Mouse (Mus musculus): Measurements from ENCODE around the gene Zfp704. TPM values are rescaled to one million over a fixed set of nuclear protein-coding genes. Genes with fewer than 3 reads are reported as not detected.

Gene Zfp704
- total and polyA plus RNA-seq, 3 experiments: under 0.01 TPM; not detected in 2

DNA sequence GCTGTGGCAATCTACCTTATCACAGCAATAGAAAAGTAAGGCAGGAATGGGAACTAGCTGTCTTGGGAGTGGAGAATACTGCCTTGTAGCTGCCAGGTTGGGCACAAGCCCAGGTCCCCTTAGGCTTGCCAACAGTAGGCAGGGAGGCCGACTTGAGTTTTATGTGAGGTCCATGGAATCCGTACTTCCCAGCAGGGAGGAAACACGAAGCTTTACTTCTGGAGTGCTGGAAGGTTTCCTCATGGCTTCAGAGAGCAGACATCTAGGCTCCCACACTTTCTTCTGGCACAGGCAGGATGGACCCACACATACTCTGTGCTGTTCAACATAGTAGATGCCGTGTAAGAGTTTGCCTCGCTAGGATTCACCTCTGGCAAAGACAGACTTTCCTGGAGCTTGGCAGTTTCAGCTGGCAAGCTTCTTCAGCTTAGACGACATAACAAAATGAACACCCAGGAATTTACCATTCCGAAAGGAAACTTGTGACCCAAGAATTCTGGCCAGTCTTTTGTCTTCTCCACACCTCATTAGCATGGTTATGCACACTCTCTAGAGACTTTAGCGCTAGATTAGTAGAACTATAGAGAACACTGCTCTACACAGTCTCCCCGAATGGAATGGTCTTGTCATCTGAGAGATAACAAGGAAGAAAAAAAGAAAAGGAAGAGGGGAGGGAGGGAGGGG is 79.6 kb downstream of the Zfp704 start:
- DNase-seq (ENCODE audit: low read depth, low spot score): no peak
- H3K9me3 ChIP-seq (replicated peaks; ENCODE audit: insufficient read depth, low read length): no peaks in the 10 kb centered on the region
- no peaks in the 10 kb centered on the region for H3K36me3 ChIP-seq (ENCODE audit: control insufficient read depth in 1 of 2, insufficient read depth in 2 of 2, low read length in 2 of 2)
- H3K27me3 ChIP-seq (ENCODE audit: control insufficient read depth in 1 of 2, insufficient read depth in 2 of 2, low read length in 2 of 2): no peaks in the 10 kb centered on the region
- no peak overlapping the region for H3K4me3 ChIP-seq (ENCODE audit: control insufficient read depth in 1 of 2, insufficient read depth in 1 of 2, low read depth in 2 of 2, low read length in 2 of 2)
- H3K9ac ChIP-seq (ENCODE audit: control insufficient read depth, low read depth, low read length, poor library complexity, severe bottlenecking): no peak overlapping the region
- H3K79me2 ChIP-seq (ENCODE audit: control insufficient read depth, insufficient read depth, low read length, poor library complexity): no peaks in the 10 kb centered on the region
- TF ChIP-seq SIN3A (IDR thresholded peaks at IDR 0.05; ENCODE audit: low read length) (no peak), BHLHE40 (IDR thresholded peaks at IDR 0.05; ENCODE audit: borderline replicate concordance, low read depth, low read length) (no peak), TAL1 (IDR thresholded peaks at IDR 0.05; ENCODE audit: low read length) (no peak), CHD1 (IDR thresholded peaks at IDR 0.05; ENCODE audit: low read depth, low read length) (no peak), MAX (IDR thresholded peaks at IDR 0.05; ENCODE audit: low read length) (no peak), GATA1 (IDR thresholded peaks at IDR 0.05; ENCODE audit: low read depth, low read length) (no peak), EP300 (IDR thresholded peaks at IDR 0.05; ENCODE audit: low read depth in 1 of 2, low read length in 2 of 2) (no peak)
- no peaks in the 10 kb centered on the region for H3K4me1 ChIP-seq (ENCODE audit: control insufficient read depth in 1 of 2, insufficient read depth in 2 of 2, low read length in 2 of 2)
- H3K27ac ChIP-seq (ENCODE audit: control insufficient read depth, low read depth, low read length): no peak overlapping the region

DNA sequence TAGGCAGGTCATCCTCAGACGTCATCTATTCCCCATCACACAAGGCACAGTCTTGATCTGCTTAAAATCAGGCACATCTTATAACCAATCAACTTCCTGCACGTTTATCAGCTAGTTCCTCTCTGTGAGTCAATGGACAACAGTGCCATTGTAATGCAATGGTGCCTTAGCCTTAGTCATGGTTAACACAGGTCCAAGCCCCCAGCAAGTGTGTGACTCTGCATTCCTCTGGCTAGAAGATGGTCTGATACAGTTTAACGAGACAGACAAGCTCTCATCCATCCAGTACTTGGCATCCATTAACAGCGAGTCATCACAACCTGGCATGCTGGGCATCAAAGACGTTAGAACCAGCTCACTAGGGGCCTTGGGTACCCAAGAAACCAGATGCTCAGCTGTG is 85.5 kb downstream of the Zfp704 start:
- no peak overlapping the region for H3K4me3 ChIP-seq (ENCODE audit: control insufficient read depth in 1 of 2, insufficient read depth in 1 of 2, low read depth in 2 of 2, low read length in 2 of 2)
- H3K9me3 ChIP-seq (replicated peaks; ENCODE audit: insufficient read depth, low read length): no peaks in the 10 kb centered on the region
- no peak overlapping the region for H3K27ac ChIP-seq (ENCODE audit: control insufficient read depth, low read depth, low read length)
- no peaks in the 10 kb centered on the region for H3K27me3 ChIP-seq (ENCODE audit: control insufficient read depth in 1 of 2, insufficient read depth in 2 of 2, low read length in 2 of 2)
- TF ChIP-seq SIN3A (IDR thresholded peaks at IDR 0.05; ENCODE audit: low read length) (no peak), ZNF384 (IDR thresholded peaks at IDR 0.05; ENCODE audit: low read depth, low read length) (no peak), MAX (IDR thresholded peaks at IDR 0.05; ENCODE audit: low read length) (no peak), EP300 (IDR thresholded peaks at IDR 0.05; ENCODE audit: low read depth in 1 of 2, low read length in 2 of 2) (no peak), ELF1 (IDR thresholded peaks at IDR 0.05; ENCODE audit: low read depth, low read length) (no peak), TAL1 (IDR thresholded peaks at IDR 0.05; ENCODE audit: low read length) (no peak), GATA1 (IDR thresholded peaks at IDR 0.05; ENCODE audit: low read depth, low read length) (no peak)
- no peaks in the 10 kb centered on the region for H3K36me3 ChIP-seq (ENCODE audit: control insufficient read depth in 1 of 2, insufficient read depth in 2 of 2, low read length in 2 of 2)
- H3K4me1 ChIP-seq (ENCODE audit: control insufficient read depth in 1 of 2, insufficient read depth in 2 of 2, low read length in 2 of 2): no peaks in the 10 kb centered on the region
- H3K79me2 ChIP-seq (ENCODE audit: control insufficient read depth, insufficient read depth, low read length, poor library complexity): no peaks in the 10 kb centered on the region
- DNase-seq (ENCODE audit: low read depth, low spot score): no peak
- H3K9ac ChIP-seq (ENCODE audit: control insufficient read depth, low read depth, low read length, poor library complexity, severe bottlenecking): no peak overlapping the region

DNA sequence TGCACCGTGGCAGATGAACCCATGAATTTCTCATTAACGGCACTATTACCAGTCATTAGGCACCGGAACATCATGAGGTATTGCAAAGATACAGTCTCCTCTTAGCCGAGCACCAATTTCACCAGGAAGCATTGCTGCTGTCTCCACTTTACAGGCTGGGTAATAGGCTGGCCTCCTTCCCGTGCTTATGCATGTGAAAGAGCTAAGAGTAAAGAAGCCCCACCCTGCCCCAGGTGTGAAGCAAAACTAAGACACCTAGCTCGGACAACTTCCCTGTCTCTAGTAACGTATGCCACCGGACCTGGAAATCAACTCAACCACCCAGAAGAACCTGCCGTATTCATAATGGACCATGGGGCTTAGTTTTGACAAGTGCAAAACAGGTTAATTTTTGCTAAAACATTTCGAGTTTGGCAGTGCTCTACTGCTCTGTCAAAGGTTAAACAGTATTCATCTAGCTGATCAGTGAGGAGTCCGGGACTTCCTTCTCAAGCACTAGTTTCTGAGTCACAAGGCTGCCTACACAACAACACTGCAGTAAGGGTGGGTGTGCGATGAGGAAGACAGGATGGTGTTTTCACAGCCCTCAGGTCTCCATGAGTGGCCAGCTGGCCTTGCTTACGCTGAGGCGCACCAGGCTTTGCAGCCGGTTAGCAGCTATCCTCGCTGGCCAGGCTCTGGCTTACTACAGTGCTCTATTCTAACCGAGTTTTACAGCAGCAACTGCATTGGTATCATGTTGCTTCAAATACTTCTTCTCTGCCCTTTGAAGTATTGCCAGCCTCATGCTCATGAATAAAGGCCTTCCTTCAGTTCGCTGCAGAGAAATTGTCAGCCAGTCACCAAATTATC is 86.6 kb downstream of the Zfp704 start:
- no peak overlapping the region for H3K9ac ChIP-seq (ENCODE audit: control insufficient read depth, low read depth, low read length, poor library complexity, severe bottlenecking)
- no peaks in the 10 kb centered on the region for H3K4me1 ChIP-seq (ENCODE audit: control insufficient read depth in 1 of 2, insufficient read depth in 2 of 2, low read length in 2 of 2)
- no peaks in the 10 kb centered on the region for H3K36me3 ChIP-seq (ENCODE audit: control insufficient read depth in 1 of 2, insufficient read depth in 2 of 2, low read length in 2 of 2)
- DNase-seq (ENCODE audit: low read depth, low spot score): no peak
- no peak overlapping the region for H3K4me3 ChIP-seq (ENCODE audit: control insufficient read depth in 1 of 2, insufficient read depth in 1 of 2, low read depth in 2 of 2, low read length in 2 of 2)
- no peaks in the 10 kb centered on the region for H3K27me3 ChIP-seq (ENCODE audit: control insufficient read depth in 1 of 2, insufficient read depth in 2 of 2, low read length in 2 of 2)
- no peaks in the 10 kb centered on the region for H3K79me2 ChIP-seq (ENCODE audit: control insufficient read depth, insufficient read depth, low read length, poor library complexity)
- H3K9me3 ChIP-seq (replicated peaks; ENCODE audit: insufficient read depth, low read length): no peaks in the 10 kb centered on the region
- no peak for TF ChIP-seq ZC3H11A (IDR thresholded peaks at IDR 0.05; ENCODE audit: low read depth, low read length)
- TF ChIP-seq ZMIZ1 (IDR thresholded peaks at IDR 0.05; ENCODE audit: low read depth, low read length): no peak
- TF ChIP-seq UBTF (IDR thresholded peaks at IDR 0.05; ENCODE audit: borderline replicate concordance, insufficient read depth, low read depth, low read length): no peak
- TF ChIP-seq POLR2AphosphoS5 (IDR thresholded peaks at IDR 0.05; ENCODE audit: borderline replicate concordance, low read depth, low read length): no peak
- TF ChIP-seq KAT2A (conservative IDR thresholded peaks at IDR 0.05; ENCODE audit: low read depth, low read length): no peak
- TF ChIP-seq CHD2 (IDR thresholded peaks at IDR 0.05; ENCODE audit: low read length): no peak
- no peak for TF ChIP-seq MYC (IDR thresholded peaks at IDR 0.05; ENCODE audit: low read depth, low read length)
- no peak for TF ChIP-seq SIN3A (IDR thresholded peaks at IDR 0.05; ENCODE audit: low read length)
- no peak for TF ChIP-seq GATA1 (IDR thresholded peaks at IDR 0.05; ENCODE audit: low read depth, low read length)
- H3K27ac ChIP-seq (ENCODE audit: control insufficient read depth, low read depth, low read length): no peak overlapping the region

Data from MEL (cell line).